Mouse (Mus musculus) liver, adult 2 months (tissue): Measurements from ENCODE around the gene Raver2. TPM values are rescaled to one million over a fixed set of nuclear protein-coding genes. Genes with fewer than 3 reads are reported as not detected.

Source experiments
- DNase-seq: peaks from one replicate; pipeline ENCODE4 v3.0.0-alpha.2; 2011; ENCODE audit warnings: low read depth, low spot score; ENCODE audit errors: extremely low read depth
- H3K27ac ChIP-seq: fragments of 200-500 bp; replicated peaks from 2 replicates; pipeline ENCODE4 v1.5.1; 2012; ENCODE audit warnings: low read depth, mild to moderate bottlenecking, control low read depth, inconsistent platforms, low read length; ENCODE audit not compliant: insufficient read depth
- H3K27me3 ChIP-seq: fragments of 200-500 bp; 2 replicates; pipeline ENCODE4 v1.6.1; 2012; ENCODE audit warnings: mild to moderate bottlenecking, moderate library complexity, low read length, inconsistent platforms; ENCODE audit not compliant: control insufficient read depth, insufficient read depth
- H3K36me3 ChIP-seq: fragments of 200-500 bp; 2 replicates; pipeline ENCODE4 v1.6.1; 2012; ENCODE audit warnings: low read length, inconsistent platforms; ENCODE audit not compliant: control insufficient read depth, insufficient read depth
- H3K4me1 ChIP-seq: fragments of 200-500 bp; 2 replicates; pipeline ENCODE4 v1.6.1; 2011; ENCODE audit warnings: low read length; ENCODE audit not compliant: control insufficient read depth, insufficient read depth
- H3K4me3 ChIP-seq: fragments of 200-500 bp; 2 replicates; pipeline ENCODE4 v1.5.1; 2011; ENCODE audit warnings: low read depth, mild to moderate bottlenecking, control low read depth, low read length, moderate library complexity; ENCODE audit not compliant: insufficient read depth
- H3K79me2 ChIP-seq: fragments of 200-500 bp; 2 replicates; pipeline ENCODE4 v1.6.1; 2012; ENCODE audit warnings: inconsistent platforms, mild to moderate bottlenecking, low read length, moderate library complexity; ENCODE audit not compliant: control insufficient read depth, insufficient read depth
- H3K9ac ChIP-seq: fragments of 200-500 bp; 2 replicates; pipeline ENCODE4 v1.6.1; 2012; ENCODE audit warnings: low read depth, mild to moderate bottlenecking, control low read depth, inconsistent platforms, low read length
- CTCF ChIP-seq: fragments of 200-500 bp; IDR thresholded peaks from 2 replicates; pipeline ENCODE4 v1.5.1; 2011; ENCODE audit warnings: low read depth, low read length, control low read depth
- POLR2A ChIP-seq: fragments of 200-500 bp; IDR thresholded peaks from 2 replicates; pipeline ENCODE4 v1.6.1; 2011; ENCODE audit warnings: low read length, control low read depth; ENCODE audit not compliant: insufficient read depth; ENCODE audit errors: extremely low read depth
- WGBS: fragments of 180-500 bp; shearing (Covaris S2); methylation state at CpG from one replicate; pipeline ENCODE4 v1.1.7; 2018; 5-methylcytosine and 5-hydroxymethylcytosine counted together
- polyA plus RNA-seq: library from polyadenylated mRNA; depleted of rRNA; stranded (reverse); fragments of >200 nt; gene quantifications from 2 replicates; pipeline ENCODE4 v1.2.3, GENCODE M21; 2012
- total RNA-seq: library from RNA; depleted of rRNA; stranded (reverse); fragments of >200 nt; gene quantifications from 2 replicates; pipeline ENCODE4 v1.2.3, GENCODE M21; 2014

Gene Raver2
- total and polyA plus RNA-seq, 2 experiments: 0.05 to 0.28 TPM

GRCm38 (mm10) chr4:101066401-101066800 lies 2.4 kb upstream of the Raver2 start:
- H3K4me3 ChIP-seq: no peak overlapping the region
- no peaks in the 10 kb centered on the region for H3K79me2 ChIP-seq
- 72% methylated on average over 5 of the region's 5 CpGs for WGBS
- no peak for TF ChIP-seq CTCF
- no peak for TF ChIP-seq POLR2A
- DNase-seq: no peak
- H3K4me1 ChIP-seq: no peaks in the 10 kb centered on the region
- no peak overlapping the region for H3K27ac ChIP-seq
- H3K27me3 ChIP-seq: peaks cover 10% of the 10 kb centered on the region
- H3K36me3 ChIP-seq: no peaks in the 10 kb centered on the region
- no peak overlapping the region for H3K9ac ChIP-seq

GRCm38 (mm10) chr4:101069154-101069971 lies 580 bp downstream of the Raver2 start:
- WGBS: 4% methylated on average over 55 of the region's 55 CpGs
- no peak overlapping the region for H3K27ac ChIP-seq
- H3K27me3 ChIP-seq: peaks cover 10% of the 10 kb centered on the region
- H3K9ac ChIP-seq: peak overlapping the region; percentile 43
- H3K4me3 ChIP-seq: peak overlapping the region; percentile 44
- no peaks in the 10 kb centered on the region for H3K4me1 ChIP-seq
- TF ChIP-seq CTCF (no peak), POLR2A (no peak)
- no peak for DNase-seq
- H3K36me3 ChIP-seq: no peaks in the 10 kb centered on the region
- H3K79me2 ChIP-seq: no peaks in the 10 kb centered on the region

GRCm38 (mm10) chr4:101071570-101071969 lies 2.8 kb downstream of the Raver2 start:
- no peak for DNase-seq
- H3K36me3 ChIP-seq: no peaks in the 10 kb centered on the region
- TF ChIP-seq CTCF (no peak), POLR2A (no peak)
- WGBS: 52% methylated on average over 4 of the region's 4 CpGs
- H3K4me3 ChIP-seq: no peak overlapping the region
- peaks cover 10% of the 10 kb centered on the region for H3K27me3 ChIP-seq
- H3K27ac ChIP-seq: no peak overlapping the region
- no peaks in the 10 kb centered on the region for H3K79me2 ChIP-seq
- H3K4me1 ChIP-seq: no peaks in the 10 kb centered on the region
- H3K9ac ChIP-seq: no peak overlapping the region

- Histone ChIP-seq H3K4me3 (no peak overlapping the region), H3K79me2 (no peaks in the 10 kb centered on the region), H3K9ac (no peak overlapping the region), H3K27ac (no peak overlapping the region), H3K27me3 (peaks cover 7% of the 10 kb centered on the region; the same call in 1 of the 2 replicates), H3K4me1 (no peaks in the 10 kb centered on the region), H3K36me3 (no peaks in the 10 kb centered on the region)
- TF ChIP-seq POLR2A: no peak
- no peak for TF ChIP-seq CTCF
- 34% methylated on average over 3 of the region's 3 CpGs for WGBS
- no peak for DNase-seq
Observed at GRCm38 (mm10) chr4:101076425-101076824, 7.6 kb downstream of the Raver2 start.

GRCm38 (mm10) chr4:101080016-101080415 lies 11.2 kb downstream of the Raver2 start:
- Histone ChIP-seq H3K4me3 (no peak overlapping the region), H3K27ac (no peak overlapping the region), H3K36me3 (no peaks in the 10 kb centered on the region), H3K4me1 (no peaks in the 10 kb centered on the region), H3K79me2 (no peaks in the 10 kb centered on the region), H3K27me3 (peaks cover 13% of the 10 kb centered on the region; the same call in 1 of the 2 replicates), H3K9ac (no peak overlapping the region)
- WGBS: 15% methylated on average over 3 of the region's 3 CpGs
- DNase-seq: no peak
- TF ChIP-seq POLR2A: no peak
- no peak for TF ChIP-seq CTCF
